Mouse (Mus musculus): ENCODE results near the gene Sgce.

GRCm38 (mm10) chr6:4658861-4659260 is 88.1 kb downstream of the Sgce start:
- no peak for TF ChIP-seq CTCF (IDR thresholded peaks at IDR 0.05; ENCODE audit: control insufficient read depth, insufficient read depth, insufficient replicate concordance, low read depth, low read length)
- TF ChIP-seq POLR2A (IDR thresholded peaks at IDR 0.05; ENCODE audit: control insufficient read depth, low read depth, low read length) = no peak

Measured in testis, adult 2 months (tissue).